Mouse (Mus musculus) MEL (cell line): ENCODE measurements around the gene Tbx15. TPM values are rescaled to one million over a fixed set of nuclear protein-coding genes. Genes with fewer than 3 reads are reported as not detected.

Experiments
- DNase-seq: peaks from one replicate; pipeline ENCODE4 v3.0.0; 2011; ENCODE audit warnings: low read depth, low spot score
- H3K27ac ChIP-seq: 2 replicates; pipeline ENCODE4 v1.5.1; 2012; ENCODE audit warnings: low read depth, mild to moderate bottlenecking, control low read depth, low read length, moderate library complexity; ENCODE audit not compliant: control insufficient read depth
- H3K27me3 ChIP-seq, 2 experiments: fragments of 150-350 bp in 1 of 2; sonication (generic) in 1 of 2; 2 replicates each; pipeline ENCODE4 v1.6.1; 2012; ENCODE audit warnings: low read length in 2 of 2, mild to moderate bottlenecking in 2 of 2, improper control_type of control experiment in 1 of 2, moderate library complexity in 1 of 2; ENCODE audit not compliant: insufficient read depth in 2 of 2, control insufficient read depth in 1 of 2
- H3K36me3 ChIP-seq, 2 experiments: 2 replicates each; pipeline ENCODE4 v1.6.1; 2012 to 2014; ENCODE audit warnings: low read length in 2 of 2, improper control_type of control experiment in 1 of 2, inconsistent platforms in 1 of 2, mild to moderate bottlenecking in 1 of 2; ENCODE audit not compliant: insufficient read depth in 2 of 2, control insufficient read depth in 1 of 2
- H3K4me1 ChIP-seq, 2 experiments: fragments of 150-350 bp in 1 of 2; sonication (generic) in 1 of 2; 2 replicates each; pipeline ENCODE4 v1.6.1; 2012; ENCODE audit warnings: low read length in 2 of 2, improper control_type of control experiment in 1 of 2, mild to moderate bottlenecking in 1 of 2; ENCODE audit not compliant: insufficient read depth in 2 of 2, control insufficient read depth in 1 of 2
- H3K4me3 ChIP-seq, 2 experiments: fragments of 150-350 bp in 1 of 2; sonication (generic) in 1 of 2; 2 replicates each; pipeline ENCODE4 v1.5.1; 2012; ENCODE audit warnings: low read depth in 2 of 2, low read length in 2 of 2, mild to moderate bottlenecking in 2 of 2, moderate library complexity in 2 of 2, control low read depth in 1 of 2, improper control_type of control experiment in 1 of 2; ENCODE audit not compliant: control insufficient read depth in 1 of 2, insufficient read depth in 1 of 2
- H3K79me2 ChIP-seq: 2 replicates; pipeline ENCODE4 v1.6.1; 2012; ENCODE audit warnings: mild to moderate bottlenecking, low read length, moderate library complexity; ENCODE audit not compliant: control insufficient read depth, poor library complexity, insufficient read depth
- H3K9ac ChIP-seq: 2 replicates; pipeline ENCODE4 v1.6.1; 2012; ENCODE audit warnings: low read depth, mild to moderate bottlenecking, control low read depth, low read length, moderate library complexity; ENCODE audit not compliant: control insufficient read depth, poor library complexity, severe bottlenecking
- H3K9me3 ChIP-seq: fragments of 150-350 bp; sonication (generic); replicated peaks from 2 replicates; pipeline ENCODE4 v1.6.1; 2012; ENCODE audit warnings: mild to moderate bottlenecking, low read length, improper control_type of control experiment, moderate library complexity; ENCODE audit not compliant: insufficient read depth
- CHD1 ChIP-seq: IDR thresholded peaks from 2 replicates; pipeline ENCODE4 v1.6.1; 2012; ENCODE audit warnings: low read depth, mild to moderate bottlenecking, inconsistent platforms, low read length, improper control_type of control experiment
- CHD2 ChIP-seq: IDR thresholded peaks from 2 replicates; pipeline ENCODE4 v1.6.1; 2011; ENCODE audit warnings: low read length, improper control_type of control experiment
- CTCF ChIP-seq, 3 experiments: IDR thresholded peaks in 2 of 3; conservative IDR thresholded peaks in 1 of 3; 2 replicates each; pipeline ENCODE4 v1.5.1; 2011 to 2012; ENCODE audit warnings: low read length in 3 of 3, low read depth in 2 of 3, mild to moderate bottlenecking in 2 of 3, improper control_type of control experiment in 1 of 3, inconsistent platforms in 1 of 3, mixed read lengths in 1 of 3, moderate library complexity in 1 of 3; ENCODE audit not compliant: control insufficient read depth in 1 of 3, insufficient read depth in 1 of 3, poor library complexity in 1 of 3, severe bottlenecking in 1 of 3
- E2F4 ChIP-seq: IDR thresholded peaks from 2 replicates; pipeline ENCODE4 v1.6.1; 2011; ENCODE audit warnings: low read depth, low read length, improper control_type of control experiment, borderline replicate concordance
- ELF1 ChIP-seq: IDR thresholded peaks from 2 replicates; pipeline ENCODE4 v1.6.1; 2014; ENCODE audit warnings: low read depth, mild to moderate bottlenecking, inconsistent platforms, low read length, improper control_type of control experiment, moderate library complexity
- EP300 ChIP-seq, 2 experiments: IDR thresholded peaks; 2 replicates each; pipeline ENCODE4 v1.6.1; 2011; ENCODE audit warnings: improper control_type of control experiment in 2 of 2, low read length in 2 of 2, low read depth in 1 of 2, mild to moderate bottlenecking in 1 of 2
- ETS1 ChIP-seq: IDR thresholded peaks from 2 replicates; pipeline ENCODE4 v1.6.1; 2012; ENCODE audit warnings: low read depth, mild to moderate bottlenecking, inconsistent platforms, low read length, improper control_type of control experiment, moderate library complexity
- GABPA ChIP-seq: IDR thresholded peaks from 2 replicates; pipeline ENCODE4 v1.6.1; 2012; ENCODE audit warnings: low read depth, mild to moderate bottlenecking, inconsistent platforms, low read length, improper control_type of control experiment, moderate library complexity
- GATA1 ChIP-seq: IDR thresholded peaks from 2 replicates; pipeline ENCODE4 v1.6.1; 2011; ENCODE audit warnings: low read depth, low read length, improper control_type of control experiment
- JUND ChIP-seq: IDR thresholded peaks from 2 replicates; pipeline ENCODE4 v1.6.1; 2011; ENCODE audit warnings: low read depth, mild to moderate bottlenecking, improper control_type of control experiment, low read length
- KAT2A ChIP-seq: conservative IDR thresholded peaks from 2 replicates; pipeline ENCODE4 v1.6.1; 2012; ENCODE audit warnings: low read depth, low read length, improper control_type of control experiment, inconsistent platforms
- MAFK ChIP-seq: IDR thresholded peaks from 2 replicates; pipeline ENCODE4 v1.6.1; 2011; ENCODE audit warnings: low read depth, mild to moderate bottlenecking, low read length, improper control_type of control experiment, borderline replicate concordance
- MXI1 ChIP-seq: IDR thresholded peaks from 2 replicates; pipeline ENCODE4 v1.6.1; 2011; ENCODE audit warnings: mild to moderate bottlenecking, low read depth, low read length, improper control_type of control experiment
- MYB ChIP-seq: IDR thresholded peaks from 2 replicates; pipeline ENCODE4 v1.6.1; 2011; ENCODE audit warnings: mild to moderate bottlenecking, low read depth, low read length, improper control_type of control experiment
- NELFE ChIP-seq: IDR thresholded peaks from 2 replicates; pipeline ENCODE4 v1.6.1; 2011; ENCODE audit warnings: low read depth, low read length, improper control_type of control experiment
- NRF1 ChIP-seq: IDR thresholded peaks from 2 replicates; pipeline ENCODE4 v1.6.1; 2014; ENCODE audit warnings: low read depth, mild to moderate bottlenecking, inconsistent platforms, low read length, improper control_type of control experiment, moderate library complexity; ENCODE audit not compliant: poor library complexity, insufficient read depth, severe bottlenecking
- POLR2A ChIP-seq, 2 experiments: IDR thresholded peaks; 2 replicates each; pipeline ENCODE4 v1.6.1; 2011 to 2012; ENCODE audit warnings: low read length in 2 of 2, mild to moderate bottlenecking in 2 of 2, control low read depth in 1 of 2, improper control_type of control experiment in 1 of 2, low read depth in 1 of 2, moderate library complexity in 1 of 2; ENCODE audit not compliant: control insufficient read depth in 1 of 2, insufficient read depth in 1 of 2, poor library complexity in 1 of 2
- POLR2AphosphoS2 ChIP-seq: IDR thresholded peaks from 2 replicates; pipeline ENCODE4 v1.6.1; 2011; ENCODE audit warnings: low read length, improper control_type of control experiment
- POLR2AphosphoS5 ChIP-seq: IDR thresholded peaks from 2 replicates; pipeline ENCODE4 v1.6.1; 2012; ENCODE audit warnings: low read depth, borderline replicate concordance, mild to moderate bottlenecking, inconsistent platforms, low read length, moderate library complexity, mixed read lengths
- RAD21 ChIP-seq: IDR thresholded peaks from 2 replicates; pipeline ENCODE4 v1.6.1; 2011; ENCODE audit warnings: mild to moderate bottlenecking, low read depth, low read length, improper control_type of control experiment
- RCOR1 ChIP-seq: IDR thresholded peaks from 2 replicates; pipeline ENCODE4 v1.6.1; 2012; ENCODE audit warnings: low read depth, mild to moderate bottlenecking, inconsistent platforms, low read length, improper control_type of control experiment
- TAL1 ChIP-seq: IDR thresholded peaks from 2 replicates; pipeline ENCODE4 v1.6.1; 2012; ENCODE audit warnings: mild to moderate bottlenecking, inconsistent platforms, low read length, moderate library complexity, mixed read lengths
- TBP ChIP-seq: IDR thresholded peaks from 2 replicates; pipeline ENCODE4 v1.8.0; 2011; ENCODE audit warnings: low read depth, low read length, improper control_type of control experiment
- UBTF ChIP-seq: IDR thresholded peaks from 2 replicates; pipeline ENCODE4 v1.6.1; 2012; ENCODE audit warnings: low read depth, mild to moderate bottlenecking, inconsistent platforms, low read length, improper control_type of control experiment, moderate library complexity, borderline replicate concordance; ENCODE audit not compliant: insufficient read depth
- USF2 ChIP-seq, 2 experiments: IDR thresholded peaks; 2 replicates each; pipeline ENCODE4 v1.6.1; 2011 to 2012; ENCODE audit warnings: improper control_type of control experiment in 2 of 2, low read length in 2 of 2, borderline replicate concordance in 1 of 2, inconsistent platforms in 1 of 2, low read depth in 1 of 2, mild to moderate bottlenecking in 1 of 2; ENCODE audit not compliant: insufficient read depth in 1 of 2
- ZMIZ1 ChIP-seq: IDR thresholded peaks from 2 replicates; pipeline ENCODE4 v1.6.1; 2012; ENCODE audit warnings: low read depth, mild to moderate bottlenecking, inconsistent platforms, low read length, improper control_type of control experiment, moderate library complexity
- ZNF384 ChIP-seq: IDR thresholded peaks from 2 replicates; pipeline ENCODE4 v1.6.1; 2012; ENCODE audit warnings: low read depth, mild to moderate bottlenecking, inconsistent platforms, low read length, improper control_type of control experiment
- polyA plus RNA-seq, 2 experiments: library from polyadenylated mRNA; stranded (reverse) in 1 of 2; unstranded in 1 of 2; fragments of >175 nt in 1 of 2; fragments of >200 nt in 1 of 2; gene quantifications; 2 replicates each; pipeline versions ENCODE4 v1.2.1 to v1.2.4; 2012; ENCODE audit warnings: low replicate concordance in 2 of 2, low read depth in 1 of 2; ENCODE audit not compliant: insufficient read length in 2 of 2, insufficient read depth in 1 of 2, missing spikeins in 1 of 2
- total RNA-seq: library from RNA; depleted of rRNA; stranded (reverse); fragments of 300-350 nt; gene quantifications from 2 replicates; pipeline ENCODE4 v1.2.3, GENCODE M21; 2012

Gene Tbx15
- total and polyA plus RNA-seq, 3 experiments: 8.9 to 13.0 TPM; not detected in 1

GRCm38 (mm10) chr3:99248831-99249550, 8.8 kb downstream of the Tbx15 start:
- no peak overlapping the region for H3K9ac ChIP-seq
- DNase-seq: no peak
- H3K27me3 ChIP-seq: no peaks in the 10 kb centered on the region; a peak in 1 of 4 replicates
- TF ChIP-seq USF2 (IDR thresholded peaks at IDR 0.05; ENCODE audit: borderline replicate concordance in 1 of 2, insufficient read depth in 1 of 2, low read depth in 1 of 2, low read length in 2 of 2): no peak
- no peak for TF ChIP-seq MAFK
- TF ChIP-seq ELF1: no peak
- no peak for TF ChIP-seq CTCF (IDR thresholded peaks at IDR 0.05 in 2 of 3, conservative IDR thresholded peaks at IDR 0.05 in 1 of 3; ENCODE audit: control insufficient read depth in 1 of 3, insufficient read depth in 1 of 3, low read depth in 2 of 3, low read length in 3 of 3, poor library complexity in 1 of 3, severe bottlenecking in 1 of 3)
- TF ChIP-seq NRF1: no peak
- TF ChIP-seq KAT2A: no peak
- TF ChIP-seq RAD21: no peak
- TF ChIP-seq ZMIZ1: no peak
- no peak for TF ChIP-seq POLR2AphosphoS2
- no peak for TF ChIP-seq GATA1
- TF ChIP-seq RCOR1: no peak
- no peak for TF ChIP-seq TBP
- no peak for TF ChIP-seq GABPA
- TF ChIP-seq CHD1: no peak
- TF ChIP-seq MXI1: no peak
- no peak for TF ChIP-seq POLR2A (IDR thresholded peaks at IDR 0.05; ENCODE audit: control insufficient read depth in 1 of 2, insufficient read depth in 1 of 2, low read depth in 1 of 2, low read length in 2 of 2, poor library complexity in 1 of 2)
- no peak for TF ChIP-seq NELFE
- TF ChIP-seq TAL1: no peak
- no peak for TF ChIP-seq E2F4
- no peak for TF ChIP-seq UBTF
- no peaks in the 10 kb centered on the region for H3K4me1 ChIP-seq
- no peak overlapping the region for H3K4me3 ChIP-seq
- peaks cover 4% of the 10 kb centered on the region; the same call in 1 of the 2 replicates for H3K79me2 ChIP-seq
- no peaks in the 10 kb centered on the region for H3K9me3 ChIP-seq
- no peak overlapping the region for H3K27ac ChIP-seq
- H3K36me3 ChIP-seq: no peaks in the 10 kb centered on the region

- no peaks in the 10 kb centered on the region; a peak in 1 of 4 replicates for H3K27me3 ChIP-seq
- TF ChIP-seq CHD1 (no peak), GABPA (no peak), CTCF (IDR thresholded peaks at IDR 0.05 in 2 of 3, conservative IDR thresholded peaks at IDR 0.05 in 1 of 3; ENCODE audit: control insufficient read depth in 1 of 3, insufficient read depth in 1 of 3, low read depth in 2 of 3, low read length in 3 of 3, poor library complexity in 1 of 3, severe bottlenecking in 1 of 3) (no peak), RCOR1 (no peak), MXI1 (no peak), ZMIZ1 (no peak), MYB (no peak), EP300 (IDR thresholded peaks at IDR 0.05; ENCODE audit: low read depth in 1 of 2, low read length in 2 of 2) (no peak), USF2 (IDR thresholded peaks at IDR 0.05; ENCODE audit: borderline replicate concordance in 1 of 2, insufficient read depth in 1 of 2, low read depth in 1 of 2, low read length in 2 of 2) (no peak), GATA1 (no peak), ZNF384 (no peak), NRF1 (no peak), KAT2A (no peak), TAL1 (no peak), POLR2AphosphoS5 (no peak), ETS1 (no peak), CHD2 (no peak), JUND (no peak)
Measured at GRCm38 (mm10) chr3:99249551-99249870, 9.3 kb downstream of the Tbx15 start.

More at GRCm38 (mm10) chr3:99249551-99249870, 9.3 kb downstream of the Tbx15 start:
- H3K27ac ChIP-seq: no peak overlapping the region
- H3K4me3 ChIP-seq: no peak overlapping the region
- no peaks in the 10 kb centered on the region for H3K9me3 ChIP-seq
- no peak for DNase-seq
- peaks cover 9% of the 10 kb centered on the region for H3K79me2 ChIP-seq
- no peak overlapping the region for H3K9ac ChIP-seq
- H3K36me3 ChIP-seq: no peaks in the 10 kb centered on the region
- no peaks in the 10 kb centered on the region for H3K4me1 ChIP-seq
